Mouse (Mus musculus): ENCODE measurements around the gene Loxl3.
A peak's percentile ranks its signal among the peaks of the same experiment; 100 is the strongest.

GRCm38 (mm10) chr6:83054074-83054851 is 20.3 kb downstream of the Loxl3 start, which contains the start of gene Aup1:
- no peak for TF ChIP-seq CTCF (conservative IDR thresholded peaks at IDR 0.05; ENCODE audit: insufficient read depth, insufficient read length, low read depth, low read length)
- peak; percentile 40 for TF ChIP-seq POLR2A (IDR thresholded peaks at IDR 0.05; ENCODE audit: low read depth, low read length)

Data from kidney, adult 2 months (tissue).